ENCODE assay signal across 20 mouse cellular contexts in genomic region chr9:109027521-109027920, GRCm38 (mm10). TPM values are rescaled to one million over a fixed set of nuclear protein-coding genes. Genes with fewer than 3 reads are reported as not detected.
DNase-seq lines count a peak whose midpoint lies in the region; ATAC-seq and TF ChIP-seq lines count a peak whose summit lies in the region.
"Had no signal": no experiment of that assay in that cellular context is flagged by ENCODE, and none has a peak within 500 bp of the region (broad histone marks: within the 10 kb centered on the region; RNA-seq: fewer than 3 reads in every experiment).

No protein-coding gene starts in this region.

- H3K27ac ChIP-seq in heart, embryonic 11.5 days (ENCODE audit: low read depth, low read length) = no peak overlapping the region
- peak overlapping the region; percentile 49 for H3K27ac ChIP-seq in stomach, postnatal 0 days (replicated peaks)
- no peak overlapping the region for H3K27ac ChIP-seq in embryonic facial prominence, embryonic 10.5 days (replicated peaks)
- H3K27ac ChIP-seq: embryonic facial prominence, embryonic 12.5 days; hindbrain, embryonic 14.5 days; limb, embryonic 12.5 days; macrophage; midbrain, embryonic 12.5 days had no signal

- TF ChIP-seq CTCF in stomach, postnatal 0 days (IDR thresholded peaks at IDR 0.05; ENCODE audit: low read depth) = no peak

- H3K36me3 ChIP-seq in heart, embryonic 11.5 days (ENCODE audit: control insufficient read depth, insufficient read depth, low read length) = no peaks in the 10 kb centered on the region
- H3K36me3 ChIP-seq in stomach, postnatal 0 days (ENCODE audit: control insufficient read depth, insufficient read depth, low read length) = no peaks in the 10 kb centered on the region; the same call in 1 of the 2 replicates
- H3K36me3 ChIP-seq in embryonic facial prominence, embryonic 10.5 days (replicated peaks) = peaks cover 3% of the 10 kb centered on the region; the same call in 1 of the 2 replicates

- TF ChIP-seq EP300 in stomach, postnatal 0 days (optimal IDR thresholded peaks at IDR 0.05) = no peak

- no peak overlapping the region for H3K9ac ChIP-seq in heart, embryonic 11.5 days (ENCODE audit: low read depth, low read length)
- no peak overlapping the region for H3K9ac ChIP-seq in stomach, postnatal 0 days (ENCODE audit: low read length)
- H3K9ac ChIP-seq: embryonic facial prominence, embryonic 12.5 days; forebrain, postnatal 0 days; hindbrain, embryonic 14.5 days; limb, embryonic 12.5 days; midbrain, embryonic 12.5 days had no signal

- H3K4me2 ChIP-seq in heart, embryonic 11.5 days = no peak overlapping the region
- H3K4me2 ChIP-seq in stomach, postnatal 0 days (replicated peaks; ENCODE audit: low read depth) = no peak overlapping the region
- H3K4me2 ChIP-seq: embryonic facial prominence, embryonic 12.5 days; hindbrain, embryonic 14.5 days; limb, embryonic 12.5 days; midbrain, embryonic 12.5 days had no signal

- ATAC-seq in heart, embryonic 11.5 days (replicated peaks; ENCODE audit: insufficient number of reproducible peaks, low FRiP score, low TSS enrichment) = no peak
- peak; percentile 95 for ATAC-seq in stomach, postnatal 0 days (ENCODE audit: low FRiP score, low TSS enrichment)
- ATAC-seq: CD4-positive, CD25-positive, alpha-beta regulatory T cell, adult 4 months; forebrain, postnatal 0 days had no signal

- no peaks in the 10 kb centered on the region for H3K4me1 ChIP-seq in heart, embryonic 11.5 days (ENCODE audit: control insufficient read depth, insufficient read depth, low read length)
- H3K4me1 ChIP-seq in stomach, postnatal 0 days (replicated peaks; ENCODE audit: control insufficient read depth, insufficient read depth) = no peaks in the 10 kb centered on the region
- H3K4me1 ChIP-seq in embryonic facial prominence, embryonic 10.5 days = no peaks in the 10 kb centered on the region
- H3K4me1 ChIP-seq: embryonic facial prominence, embryonic 12.5 days; limb, embryonic 12.5 days; midbrain, embryonic 12.5 days had no signal

- WGBS in heart, embryonic 11.5 days (ENCODE audit: insufficient replicate concordance) = 71% methylated on average over 8 of the region's 8 CpGs
- 58% methylated on average over 8 of the region's 8 CpGs for WGBS in stomach, postnatal 0 days
- 85% methylated on average over 8 of the region's 8 CpGs for WGBS in embryonic facial prominence, embryonic 10.5 days

- H3K4me3 ChIP-seq in heart, embryonic 11.5 days (ENCODE audit: low read depth, low read length) = no peak overlapping the region
- H3K4me3 ChIP-seq in stomach, postnatal 0 days (ENCODE audit: low read depth, low read length) = no peak overlapping the region
- no peak overlapping the region for H3K4me3 ChIP-seq in embryonic facial prominence, embryonic 10.5 days
- H3K4me3 ChIP-seq: embryonic facial prominence, embryonic 12.5 days; limb, embryonic 12.5 days; midbrain, embryonic 12.5 days; myocyte had no signal

- DNase-seq in heart, adult 9 months (ENCODE audit: low spot score in 2 of 2) = peak; percentile 38 to 54
- DNase-seq in testis, postnatal 10 days (ENCODE audit: low spot score) = peak; percentile 38
- no peak for DNase-seq in testis, postnatal 14 days (ENCODE audit: low spot score)
- peak; percentile 18 to 40 for DNase-seq in gastrocnemius, postnatal 4 days (ENCODE audit: low spot score in 2 of 2)
- DNase-seq in stomach, postnatal 0 days (ENCODE audit: low spot score) = peak; percentile 76
- no peak for DNase-seq in embryonic facial prominence, embryonic 10.5 days (ENCODE audit: low spot score)
- DNase-seq: adrenal gland, postnatal 25 days; cerebellum, postnatal 25 days; forebrain, postnatal 0 days; kidney, adult 11 months; right cerebral cortex, postnatal 25 days; thymus, postnatal 25 days had no signal

- H3K9me3 ChIP-seq in heart, embryonic 11.5 days (replicated peaks; ENCODE audit: control insufficient read depth, low read length) = no peaks in the 10 kb centered on the region
- no peaks in the 10 kb centered on the region for H3K9me3 ChIP-seq in stomach, postnatal 0 days (ENCODE audit: control insufficient read depth, low read length)
- no peaks in the 10 kb centered on the region for H3K9me3 ChIP-seq in embryonic facial prominence, embryonic 10.5 days
- H3K9me3 ChIP-seq: embryonic facial prominence, embryonic 12.5 days; limb, embryonic 12.5 days; midbrain, embryonic 12.5 days had no signal

- H3K27me3 ChIP-seq in heart, embryonic 11.5 days (ENCODE audit: control insufficient read depth, insufficient read depth, low read length) = no peaks in the 10 kb centered on the region
- no peaks in the 10 kb centered on the region for H3K27me3 ChIP-seq in stomach, postnatal 0 days (ENCODE audit: control insufficient read depth, insufficient read depth, low read length)
- no peaks in the 10 kb centered on the region for H3K27me3 ChIP-seq in embryonic facial prominence, embryonic 10.5 days (replicated peaks; ENCODE audit: low read depth, poor library complexity, severe bottlenecking)
- H3K27me3 ChIP-seq: embryonic facial prominence, embryonic 12.5 days; limb, embryonic 12.5 days; midbrain, embryonic 12.5 days had no signal

RNA-seq across cellular contexts. Expression of gene Shisa5, which starts 10.8 kb away (rescaled TPM):
- 49.0 and 59.1 TPM in 2 replicates for polyA plus RNA-seq in heart, embryonic 11.5 days (2014; fragmentation: Nextera tagmentation; extraction: Ambion mirVana)
- total RNA-seq in gastrocnemius, postnatal 4 days (2021) = 10 to 100 TPM; 50.6 to 54.3 TPM
- polyA plus RNA-seq in stomach, postnatal 0 days (2015; fragmentation: Nextera tagmentation; extraction: Ambion mirVana) = 168 and 181 TPM in 2 replicates
- polyA plus RNA-seq in embryonic facial prominence, embryonic 10.5 days (2016; fragmentation: Nextera tagmentation; extraction: Ambion mirVana) = 38.4 and 42.0 TPM in 2 replicates

RNA-seq across cellular contexts. Expression of gene Trex1, which starts 32.0 kb away (rescaled TPM):
- 5.7 and 7.0 TPM in 2 replicates for polyA plus RNA-seq in heart, embryonic 11.5 days (2014; fragmentation: Nextera tagmentation; extraction: Ambion mirVana)
- total RNA-seq in gastrocnemius, postnatal 4 days (2021) = 10 to 100 TPM; 10.3 to 12.0 TPM
- polyA plus RNA-seq in stomach, postnatal 0 days (2015; fragmentation: Nextera tagmentation; extraction: Ambion mirVana) = 13.3 and 15.8 TPM in 2 replicates
- 8.4 and 10.3 TPM in 2 replicates for polyA plus RNA-seq in embryonic facial prominence, embryonic 10.5 days (2016; fragmentation: Nextera tagmentation; extraction: Ambion mirVana)

RNA-seq across cellular contexts. Expression of gene Pfkfb4, which starts 35.9 kb away (rescaled TPM):
- 3.6 and 4.5 TPM in 2 replicates for polyA plus RNA-seq in heart, embryonic 11.5 days (2014; fragmentation: Nextera tagmentation; extraction: Ambion mirVana)
- total RNA-seq in gastrocnemius, postnatal 4 days (2021) = 10 to 100 TPM; 17.2 to 21.4 TPM
- 10.3 and 12.1 TPM in 2 replicates for polyA plus RNA-seq in stomach, postnatal 0 days (2015; fragmentation: Nextera tagmentation; extraction: Ambion mirVana)
- polyA plus RNA-seq in embryonic facial prominence, embryonic 10.5 days (2016; fragmentation: Nextera tagmentation; extraction: Ambion mirVana) = 10.0 and 12.2 TPM in 2 replicates

RNA-seq across cellular contexts. Expression of gene Ucn2, which starts 41.7 kb away (rescaled TPM):
- not detected in 2 replicates for polyA plus RNA-seq in heart, embryonic 11.5 days (2014; fragmentation: Nextera tagmentation; extraction: Ambion mirVana)
- total RNA-seq in gastrocnemius, postnatal 4 days (2021) = 1 to 10 TPM; 2.9 to 3.8 TPM
- not detected in 2 replicates for polyA plus RNA-seq in stomach, postnatal 0 days (2015; fragmentation: Nextera tagmentation; extraction: Ambion mirVana)
- polyA plus RNA-seq in embryonic facial prominence, embryonic 10.5 days (2016; fragmentation: Nextera tagmentation; extraction: Ambion mirVana) = not detected in 2 replicates
- total RNA-seq: forebrain, postnatal 0 days had no signal
- polyA plus RNA-seq: CD4-positive, CD25-positive, alpha-beta regulatory T cell, adult 4 months; forebrain, postnatal 0 days; limb, embryonic 12.5 days; macrophage; midbrain, embryonic 12.5 days had no signal

RNA-seq across cellular contexts. Expression of gene Atrip, which starts 46.4 kb away (rescaled TPM):
- 18.0 and 18.6 TPM in 2 replicates for polyA plus RNA-seq in heart, embryonic 11.5 days (2014; fragmentation: Nextera tagmentation; extraction: Ambion mirVana)
- 10 to 100 TPM; 10.4 to 13.5 TPM for total RNA-seq in gastrocnemius, postnatal 4 days (2021)
- polyA plus RNA-seq in stomach, postnatal 0 days (2015; fragmentation: Nextera tagmentation; extraction: Ambion mirVana) = 10.8 and 11.3 TPM in 2 replicates
- polyA plus RNA-seq in embryonic facial prominence, embryonic 10.5 days (2016; fragmentation: Nextera tagmentation; extraction: Ambion mirVana) = 35.9 and 36.7 TPM in 2 replicates

Comparison
In these comparisons a context has a peak if more than half of its experiments do, and no peak if none do; other contexts are left out.
1. DNase-seq: peak in heart, adult 9 months (2 of 2), testis, postnatal 10 days (single experiment), gastrocnemius, postnatal 4 days (2 of 2) and stomach, postnatal 0 days (single experiment); none in testis, postnatal 14 days (single experiment) and embryonic facial prominence, embryonic 10.5 days (single experiment).